Mouse (Mus musculus) layer of hippocampus, postnatal 36 days (tissue): Measurements from ENCODE around the gene Mbnl2. TPM values are rescaled to one million over a fixed set of nuclear protein-coding genes. Genes with fewer than 3 reads are reported as not detected.

Experiments
- DNase-seq, 2 experiments: peaks; one replicate each; pipeline ENCODE4 v3.0.0; 2022
- total RNA-seq, 2 experiments: library from RNA; stranded (reverse); gene quantifications; 2 replicates each; pipeline ENCODE4 v1.2.3; 2021

Gene Mbnl2
- total RNA-seq, 2 experiments from 2014 or later = 249 TPM

DNA sequence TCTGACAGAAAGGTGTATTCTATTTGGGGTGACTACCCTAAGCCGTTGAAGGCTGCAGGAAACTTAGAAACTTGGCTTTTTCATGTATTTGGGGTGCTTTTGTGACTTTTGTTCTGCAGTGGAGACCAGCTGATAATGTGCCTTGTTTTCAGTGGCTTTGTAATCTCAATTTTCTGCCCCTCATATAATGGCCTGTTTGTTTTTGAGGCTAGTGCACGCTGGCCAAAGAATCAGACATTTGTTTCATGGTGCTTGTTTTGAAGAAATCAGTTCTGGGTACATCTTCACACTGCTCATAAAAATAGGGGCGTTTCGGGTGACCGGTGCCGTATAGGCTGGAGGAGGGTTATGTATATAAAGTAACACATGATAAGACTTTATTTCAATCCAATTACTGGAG, 22.4 kb downstream of the Mbnl2 start:
- no peak for DNase-seq

- no peak for DNase-seq
Measured at GRCm38 (mm10) chr14:120298439-120298838, 23.0 kb downstream of the Mbnl2 start.

DNA sequence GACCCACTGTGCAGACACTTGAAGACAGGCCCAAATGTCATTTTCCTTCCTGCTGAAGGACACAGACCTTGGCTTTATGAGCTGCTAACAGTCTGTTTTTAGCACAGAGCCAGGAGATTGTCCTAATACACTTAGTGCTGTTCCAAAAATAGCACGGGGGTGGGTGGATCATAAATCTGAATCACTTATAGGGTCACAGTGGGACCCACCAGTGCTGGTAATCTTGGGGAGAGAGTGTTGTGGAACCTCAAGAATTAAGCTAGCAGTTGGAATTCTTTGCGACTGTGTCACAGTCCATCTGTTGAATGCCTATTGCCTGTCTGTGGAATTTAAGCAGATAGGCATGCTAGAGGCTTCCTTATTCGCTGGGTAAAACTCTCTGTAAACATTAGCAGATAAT, 24.2 kb downstream of the Mbnl2 start:
- DNase-seq = no peak

- no peak for DNase-seq
Measured at GRCm38 (mm10) chr14:120300191-120300590, 24.7 kb downstream of the Mbnl2 start.

DNA sequence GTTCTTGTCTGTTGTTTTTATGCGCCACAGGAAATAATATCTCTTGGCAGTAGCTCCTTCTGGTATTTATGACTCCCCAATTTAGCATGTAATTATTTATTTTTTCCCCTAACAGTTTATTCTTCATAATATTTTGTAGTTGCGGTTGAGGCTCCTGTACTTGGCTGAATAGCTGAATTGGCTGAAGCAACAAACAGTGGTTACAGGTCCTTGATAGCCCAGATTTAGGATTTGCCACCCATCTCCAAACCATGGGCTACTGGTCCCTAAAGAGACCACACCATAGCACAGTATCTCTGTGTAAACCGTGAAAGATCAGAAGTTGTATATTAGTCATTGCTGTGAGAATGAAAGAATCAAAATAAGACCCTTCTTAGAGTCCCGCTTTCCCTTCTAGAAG, 25.3 kb downstream of the Mbnl2 start:
- no peak for DNase-seq

- no peak for DNase-seq
Measured at GRCm38 (mm10) chr14:120302913-120303548, 27.6 kb downstream of the Mbnl2 start.

GRCm38 (mm10) chr14:120306229-120306628, 30.8 kb downstream of the Mbnl2 start:
- no peak for DNase-seq

- DNase-seq = no peak
Measured at GRCm38 (mm10) chr14:120307356-120307755, 31.9 kb downstream of the Mbnl2 start.

DNA sequence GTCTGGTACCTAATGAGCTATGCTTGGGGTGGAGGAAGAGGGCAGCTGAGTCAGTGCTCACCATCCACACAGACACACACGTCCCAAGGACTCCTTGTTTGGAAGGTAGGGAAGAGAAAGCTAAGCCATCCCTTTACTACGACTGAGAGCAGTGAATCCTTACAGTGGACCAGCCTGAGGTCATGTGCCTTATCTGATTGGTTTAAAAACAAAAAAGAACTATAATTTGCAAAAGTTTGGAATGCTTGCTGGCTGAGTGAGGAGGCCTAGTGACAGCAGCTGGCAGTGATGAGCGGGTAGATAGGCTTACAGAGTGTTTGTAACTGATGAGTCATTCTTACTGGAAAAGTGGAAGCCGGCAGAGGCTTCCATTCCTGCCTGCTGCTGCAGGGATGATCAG, 32.5 kb downstream of the Mbnl2 start:
- DNase-seq = no peak

GRCm38 (mm10) chr14:120309691-120310090, 34.2 kb downstream of the Mbnl2 start:
- DNase-seq = no peak

DNA sequence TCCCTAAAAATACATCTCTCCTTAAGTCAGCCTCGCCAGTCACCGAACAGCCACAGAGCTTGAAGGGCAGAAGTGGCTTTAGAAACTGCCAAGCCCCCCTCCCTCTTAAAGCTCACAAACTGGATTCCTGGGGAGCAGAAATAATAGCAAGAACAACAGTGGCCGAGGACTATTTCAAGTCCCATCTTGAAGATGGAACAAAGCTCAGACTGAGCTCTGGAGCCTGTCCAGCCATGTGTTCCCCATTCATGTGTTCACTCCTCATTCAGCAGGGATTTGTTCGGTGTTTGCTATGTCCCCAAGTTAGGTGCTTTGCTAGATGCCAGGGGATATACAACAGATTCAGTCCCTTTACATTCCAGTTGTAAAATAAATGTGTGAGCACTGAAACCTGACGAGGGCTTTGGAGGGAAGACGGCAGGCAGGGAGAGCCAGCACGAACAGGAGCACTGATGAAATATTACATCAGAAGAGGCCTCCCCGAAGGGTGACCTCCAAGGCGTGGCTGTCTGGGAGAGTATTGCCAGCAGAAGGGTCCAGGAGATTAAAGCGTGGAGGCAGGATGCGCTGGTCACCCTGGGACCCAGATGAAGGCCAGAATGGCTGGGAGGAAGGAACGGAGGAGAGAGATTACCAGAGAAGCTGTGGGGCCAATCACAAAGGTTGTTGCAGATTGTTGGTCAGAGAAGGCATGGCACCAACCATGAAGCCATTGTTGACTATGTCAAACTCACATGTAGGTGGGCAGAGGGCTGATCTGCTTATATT, 36.0 kb downstream of the Mbnl2 start:
- DNase-seq = no peak

GRCm38 (mm10) chr14:120312661-120313406, 37.4 kb downstream of the Mbnl2 start:
- no peak for DNase-seq

- no peak for DNase-seq
Measured at GRCm38 (mm10) chr14:120313466-120313865, 38.0 kb downstream of the Mbnl2 start.

- no peak for DNase-seq
Measured at GRCm38 (mm10) chr14:120315721-120316120, 40.3 kb downstream of the Mbnl2 start.

DNA sequence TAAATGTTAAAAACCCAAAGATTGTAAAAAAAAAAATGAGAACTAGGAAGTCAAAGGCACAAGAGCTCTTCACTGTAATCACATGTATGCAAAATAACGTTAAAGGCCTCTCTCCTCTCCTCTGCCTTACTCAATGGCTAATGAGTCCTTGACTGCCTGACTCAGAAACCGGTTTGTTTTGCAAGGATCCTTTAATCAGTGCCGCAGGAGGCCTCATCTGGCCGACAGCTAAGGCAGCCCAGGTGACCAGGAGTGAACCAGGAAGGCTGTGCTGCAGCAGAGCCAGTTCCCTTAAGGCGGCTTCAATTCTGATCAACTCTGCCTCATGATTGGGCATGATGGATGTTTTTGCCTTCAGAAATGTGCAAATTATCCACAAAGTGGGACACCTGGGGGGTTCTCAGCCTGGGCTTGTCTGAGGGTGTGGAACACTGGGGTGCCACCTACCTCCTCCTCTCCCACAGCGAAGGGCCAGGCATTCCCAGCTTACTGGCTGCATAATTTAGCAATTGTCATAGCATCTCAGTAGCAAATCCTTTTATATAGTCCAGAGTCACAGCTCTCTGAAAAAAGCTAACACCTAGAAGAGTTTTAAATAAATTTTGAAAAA, 43.0 kb downstream of the Mbnl2 start:
- DNase-seq = no peak

- no peak for DNase-seq
Measured at GRCm38 (mm10) chr14:120318974-120319731, 43.7 kb downstream of the Mbnl2 start.

DNA sequence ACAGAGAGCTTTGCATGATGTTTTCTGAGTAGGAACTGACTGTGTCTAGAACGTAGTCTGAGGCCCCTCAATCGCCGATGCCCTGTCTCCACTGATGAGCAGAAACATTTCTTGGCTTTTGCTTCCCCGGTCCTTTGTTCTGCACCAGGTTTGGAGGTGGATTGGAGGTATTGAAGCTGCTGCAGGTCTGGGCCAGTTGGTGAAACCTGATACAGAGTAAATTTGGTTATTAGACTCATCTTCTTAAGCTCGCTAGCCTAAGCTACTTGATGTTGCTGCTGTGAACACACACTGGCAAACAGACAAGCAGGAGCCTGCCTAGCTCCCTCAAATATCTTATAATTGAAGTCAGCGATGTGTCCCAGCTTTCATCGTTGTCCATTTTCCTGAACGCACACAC, 46.6 kb downstream of the Mbnl2 start:
- no peak for DNase-seq

DNA sequence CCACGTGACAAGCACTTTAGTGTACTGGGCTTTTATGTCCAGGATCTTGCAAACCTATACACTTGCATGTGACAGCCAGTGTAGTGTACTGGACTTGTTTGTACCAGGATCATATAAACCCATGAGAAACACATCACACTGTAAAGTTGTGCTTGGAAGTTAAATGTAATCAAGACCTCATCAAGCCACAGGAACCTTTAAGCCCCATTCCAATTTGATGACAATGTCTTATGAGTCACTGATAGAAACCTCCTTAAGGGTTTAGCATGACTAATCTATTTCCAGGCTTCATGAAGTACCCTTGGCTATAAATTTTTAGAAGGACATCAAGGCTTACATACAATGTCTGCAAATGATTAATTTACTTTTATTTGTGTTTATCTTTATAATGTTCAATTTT, 47.6 kb downstream of the Mbnl2 start:
- DNase-seq = no peak

- no peak for DNase-seq
Measured at GRCm38 (mm10) chr14:120324061-120324791, 48.8 kb downstream of the Mbnl2 start.

- no peak for DNase-seq
Measured at GRCm38 (mm10) chr14:120324883-120325480, 49.5 kb downstream of the Mbnl2 start.

DNA sequence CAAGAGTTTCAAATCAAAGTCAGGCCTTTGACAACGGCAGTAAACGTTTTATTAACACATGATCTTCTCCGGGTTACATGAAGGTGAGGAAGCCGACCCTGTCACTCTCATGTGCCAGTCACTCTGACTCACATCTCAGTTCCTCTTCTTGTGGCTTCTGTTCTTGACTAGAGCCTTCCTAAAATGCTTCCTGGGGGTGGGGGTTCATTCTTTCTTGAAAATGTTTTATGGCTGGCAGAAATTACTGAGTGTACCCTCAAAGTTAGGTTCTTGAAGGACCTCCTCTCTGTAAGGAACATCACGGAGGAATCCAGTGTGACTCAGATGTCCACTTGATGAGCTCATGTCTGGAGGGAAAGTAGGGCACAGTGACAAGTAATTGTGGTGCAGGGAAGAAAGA, 50.2 kb downstream of the Mbnl2 start:
- DNase-seq = no peak
